Comparison of ENCODE assay signal across 8 mouse cellular contexts in the genomic region with DNA sequence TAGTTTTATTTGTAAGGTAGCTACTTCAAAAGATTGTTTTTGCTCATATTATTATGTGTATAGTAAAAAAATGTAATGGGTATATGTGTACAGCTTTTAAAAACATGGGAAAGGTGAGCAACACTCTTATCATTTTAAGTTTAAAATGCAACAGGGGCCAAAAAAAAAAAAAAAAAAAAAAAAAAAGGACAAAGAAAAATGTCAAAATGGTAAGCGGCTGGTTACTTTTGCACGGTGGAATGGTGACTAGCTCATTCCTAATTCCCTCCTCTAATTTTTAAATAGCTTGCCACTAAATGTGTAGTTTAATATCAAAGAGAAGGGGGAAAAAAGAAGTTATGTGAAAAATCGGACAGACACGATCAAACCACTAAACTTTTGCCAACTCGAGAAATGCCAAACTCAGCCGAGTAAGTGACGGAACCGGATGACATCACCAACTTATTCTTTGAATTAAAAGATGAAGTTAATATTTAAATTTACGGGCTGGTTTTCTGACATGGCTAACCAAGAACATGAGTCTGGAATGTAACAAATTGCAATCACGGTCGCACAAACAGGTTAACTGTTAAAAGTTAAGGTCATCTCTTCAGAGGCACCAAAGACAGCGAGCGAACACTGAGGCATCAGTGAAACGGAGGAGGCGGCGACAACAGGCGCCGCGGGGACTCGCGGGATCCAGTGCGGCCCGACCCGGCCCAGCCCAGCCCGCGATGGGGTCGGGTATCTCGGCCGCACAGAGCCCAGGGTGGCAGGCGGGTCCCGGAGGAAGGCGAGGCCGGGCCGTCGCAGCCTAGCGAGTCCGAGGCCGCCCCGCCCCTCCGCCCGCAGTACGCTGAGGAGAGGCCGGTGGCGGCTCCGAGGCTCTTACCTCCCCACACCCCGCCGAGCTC. TPM values are rescaled to one million over a fixed set of nuclear protein-coding genes. Genes with fewer than 3 reads are reported as not detected.
A peak's percentile ranks its signal among the peaks of the same experiment; 100 is the strongest.
DNase-seq lines count a peak whose midpoint lies in the region; ATAC-seq and TF ChIP-seq lines count a peak whose summit lies in the region.

No protein-coding gene starts in this region.

- peak overlapping the region; percentile 83 for H3K4me2 ChIP-seq in heart, embryonic 13.5 days
- H3K4me2 ChIP-seq in lung, postnatal 0 days (replicated peaks; ENCODE audit: low read depth, low read length), result peak overlapping the region; percentile 73

- H3K79me2 ChIP-seq in MEL (ENCODE audit: control insufficient read depth, insufficient read depth, low read length, poor library complexity), result no peaks in the 10 kb centered on the region; the same call in 1 of the 2 replicates

- no peak for TF ChIP-seq EP300 in MEL (IDR thresholded peaks at IDR 0.05; ENCODE audit: low read depth in 1 of 2, low read length in 2 of 2)
- TF ChIP-seq EP300 in lung, postnatal 0 days (IDR thresholded peaks at IDR 0.05), result no peak

- H3K9ac ChIP-seq in heart, embryonic 13.5 days, result peak overlapping the region; percentile 93
- peak overlapping the region; percentile 72 for H3K9ac ChIP-seq in MEL (ENCODE audit: control insufficient read depth, low read depth, low read length, poor library complexity, severe bottlenecking)
- peak overlapping the region; percentile 76 for H3K9ac ChIP-seq in lung, postnatal 0 days (replicated peaks; ENCODE audit: low read depth)

- WGBS in heart, embryonic 13.5 days, result 4% methylated on average over 39 of the region's 47 CpGs
- WGBS in lung, postnatal 0 days, result 1% methylated on average over 35 of the region's 47 CpGs

- intact Hi-C loops in heart, postnatal 36 days (cut with DNase I), result loop anchor here (2.0 to 5.0 kb wide), 2 partner anchors 77 to 663 kb away; partner anchors contain the start of gene Tent2
- intact Hi-C loops in left cerebral cortex, postnatal 36 days (cut with DNase I), result no loop called here

- no peak for ATAC-seq in heart, embryonic 13.5 days (ENCODE audit: extremely low read depth, insufficient number of reproducible peaks, low FRiP score, low TSS enrichment)
- ATAC-seq in lung, postnatal 0 days, result peak; percentile 92
- ATAC-seq in monocyte, adult 5-6 weeks (replicated peaks; ENCODE audit: insufficient number of reproducible peaks, low FRiP score, low TSS enrichment, poor library complexity, severe bottlenecking), result no peak

- H3K27ac ChIP-seq in heart, embryonic 13.5 days (replicated peaks), result peak overlapping the region; percentile 99
- H3K27ac ChIP-seq in MEL (ENCODE audit: control insufficient read depth, low read depth, low read length), result peak overlapping the region; percentile 45; the same call in 1 of the 2 replicates
- peak overlapping the region; percentile 94 for H3K27ac ChIP-seq in lung, postnatal 0 days (ENCODE audit: low read length)

- peak overlapping the region; percentile 83 for H3K4me3 ChIP-seq in heart, embryonic 13.5 days
- H3K4me3 ChIP-seq in MEL (ENCODE audit: control insufficient read depth in 1 of 2, insufficient read depth in 1 of 2, low read depth in 2 of 2, low read length in 2 of 2), result peak overlapping the region; percentile 82 to 90
- H3K4me3 ChIP-seq in lung, postnatal 0 days (ENCODE audit: low read depth, low read length), result peak overlapping the region; percentile 71

- no peak for TF ChIP-seq POLR2A in MEL (IDR thresholded peaks at IDR 0.05; ENCODE audit: control insufficient read depth in 1 of 2, insufficient read depth in 1 of 2, low read depth in 1 of 2, low read length in 2 of 2, poor library complexity in 1 of 2)

- no peaks in the 10 kb centered on the region for H3K27me3 ChIP-seq in heart, embryonic 13.5 days (replicated peaks)
- H3K27me3 ChIP-seq in MEL (ENCODE audit: control insufficient read depth in 1 of 2, insufficient read depth in 2 of 2, low read length in 2 of 2), result no peaks in the 10 kb centered on the region; a peak in 1 of 4 replicates
- no peaks in the 10 kb centered on the region for H3K27me3 ChIP-seq in lung, postnatal 0 days (replicated peaks; ENCODE audit: insufficient read depth, low read length)

- no peak for TF ChIP-seq RAD21 in MEL (IDR thresholded peaks at IDR 0.05; ENCODE audit: low read depth, low read length)

- H3K9me3 ChIP-seq in heart, embryonic 13.5 days, result no peaks in the 10 kb centered on the region
- no peaks in the 10 kb centered on the region for H3K9me3 ChIP-seq in MEL (replicated peaks; ENCODE audit: insufficient read depth, low read length)
- no peaks in the 10 kb centered on the region for H3K9me3 ChIP-seq in lung, postnatal 0 days (ENCODE audit: low read length)

- DNase-seq in heart, postnatal 36 days, result no peak
- peak; percentile 66 for DNase-seq in MEL (ENCODE audit: low read depth, low spot score)
- peak; percentile 25 for DNase-seq in forelimb bud, embryonic 11.5 days (ENCODE audit: low read depth, low spot score)
- peak; percentile 62 for DNase-seq in lung, postnatal 0 days (ENCODE audit: low spot score)
- DNase-seq in left cerebral cortex, postnatal 36 days (ENCODE audit: low spot score in 2 of 2), result no peak
- DNase-seq in urinary bladder, postnatal 4 days (ENCODE audit: low spot score in 2 of 2), result no peak

- TF ChIP-seq CTCF in MEL (IDR thresholded peaks at IDR 0.05 in 2 of 3, conservative IDR thresholded peaks at IDR 0.05 in 1 of 3; ENCODE audit: control insufficient read depth in 1 of 3, insufficient read depth in 1 of 3, low read depth in 2 of 3, low read length in 3 of 3, poor library complexity in 1 of 3, severe bottlenecking in 1 of 3), result no peak
- no peak for TF ChIP-seq CTCF in lung, postnatal 0 days (IDR thresholded peaks at IDR 0.05)

- H3K36me3 ChIP-seq in heart, embryonic 13.5 days, result 0 out of 2 replicates have a peak, but pooled peaks cover 3% of the 10 kb centered on the region
- no peaks in the 10 kb centered on the region; a peak in 2 of 4 replicates for H3K36me3 ChIP-seq in MEL (ENCODE audit: control insufficient read depth in 1 of 2, insufficient read depth in 2 of 2, low read length in 2 of 2)
- no peaks in the 10 kb centered on the region for H3K36me3 ChIP-seq in lung, postnatal 0 days (ENCODE audit: insufficient read depth, low read length)

- H3K4me1 ChIP-seq in heart, embryonic 13.5 days, result peaks cover 13% of the 10 kb centered on the region
- H3K4me1 ChIP-seq in MEL (ENCODE audit: control insufficient read depth in 1 of 2, insufficient read depth in 2 of 2, low read length in 2 of 2), result peaks cover 0 to 2% of the 10 kb centered on the region in 2 experiments; a peak in 1 of 4 replicates
- no peaks in the 10 kb centered on the region for H3K4me1 ChIP-seq in lung, postnatal 0 days (ENCODE audit: insufficient read depth, low read depth, low read length)

TF ChIP-seq in MEL, 35 proteins besides CTCF, POLR2A, EP300 and RAD21 (continues in another document):
- TF ChIP-seq UBTF (IDR thresholded peaks at IDR 0.05; ENCODE audit: borderline replicate concordance, insufficient read depth, low read depth, low read length) (peak; percentile 64; the same call in 1 of the 2 replicates), MXI1 (IDR thresholded peaks at IDR 0.05; ENCODE audit: low read depth, low read length) (peak; percentile 37; the same call in 1 of the 2 replicates), BHLHE40 (IDR thresholded peaks at IDR 0.05; ENCODE audit: borderline replicate concordance, low read depth, low read length) (no peak), JUND (IDR thresholded peaks at IDR 0.05; ENCODE audit: low read depth, low read length) (no peak), NRF1 (IDR thresholded peaks at IDR 0.05; ENCODE audit: insufficient read depth, low read depth, low read length, poor library complexity, severe bottlenecking) (no peak), ETS1 (IDR thresholded peaks at IDR 0.05; ENCODE audit: low read depth, low read length) (no peak), RCOR1 (IDR thresholded peaks at IDR 0.05; ENCODE audit: low read depth, low read length) (no peak), MYC (IDR thresholded peaks at IDR 0.05; ENCODE audit: low read depth, low read length) (no peak), KAT2A (conservative IDR thresholded peaks at IDR 0.05; ENCODE audit: low read depth, low read length) (no peak), E2F4 (IDR thresholded peaks at IDR 0.05; ENCODE audit: borderline replicate concordance, low read depth, low read length) (no peak), ZNF384 (IDR thresholded peaks at IDR 0.05; ENCODE audit: low read depth, low read length) (peak; percentile 86), TBP (IDR thresholded peaks at IDR 0.05; ENCODE audit: low read depth, low read length) (no peak), NELFE (IDR thresholded peaks at IDR 0.05; ENCODE audit: low read depth, low read length) (no peak), TAL1 (IDR thresholded peaks at IDR 0.05; ENCODE audit: low read length) (no peak), POLR2AphosphoS5 (IDR thresholded peaks at IDR 0.05; ENCODE audit: borderline replicate concordance, low read depth, low read length) (no peak)

RNA-seq across cellular contexts. Expression of gene Zfyve16, which starts 0.6 kb away (rescaled TPM):
- polyA plus RNA-seq in heart, embryonic 13.5 days (2015; fragmentation: Nextera tagmentation; extraction: Ambion mirVana), result 6.5 and 7.1 TPM in 2 replicates
- 10 to 100 TPM; 11.4 to 12.4 TPM for total RNA-seq in heart, postnatal 36 days (2021)
- total RNA-seq in MEL (2012; rRNA removed), result 4.1 and 5.3 TPM in 2 replicates
- polyA plus RNA-seq in MEL (2012; ENCODE audit: insufficient read depth in 1 of 2, insufficient read length in 2 of 2, low read depth in 1 of 2, low replicate concordance in 2 of 2, missing spikeins in 1 of 2), result 1 to 10 TPM in 1 of 2 experiments, not detected in 1; 4.5 TPM
- polyA plus RNA-seq in lung, postnatal 0 days (2015; fragmentation: Nextera tagmentation; extraction: Ambion mirVana), result 6.8 and 8.4 TPM in 2 replicates
- total RNA-seq in left cerebral cortex, postnatal 36 days (2021), result 10 to 100 TPM; 14.6 to 18.8 TPM
- 15.9 to 28.8 TPM (median 18.5 TPM) in 3 replicates for total RNA-seq in monocyte, adult 5-6 weeks (2017)

RNA-seq across cellular contexts. Expression of gene Spz1, which starts 45.9 kb away (rescaled TPM):
- polyA plus RNA-seq in heart, embryonic 13.5 days (2015; fragmentation: Nextera tagmentation; extraction: Ambion mirVana), result not detected in 2 replicates
- total RNA-seq in heart, postnatal 36 days (2021), result not detected
- total RNA-seq in MEL (2012; rRNA removed), result not detected in 2 replicates
- not detected for polyA plus RNA-seq in MEL (2012; ENCODE audit: insufficient read depth in 1 of 2, insufficient read length in 2 of 2, low read depth in 1 of 2, low replicate concordance in 2 of 2, missing spikeins in 1 of 2)
- polyA plus RNA-seq in lung, postnatal 0 days (2015; fragmentation: Nextera tagmentation; extraction: Ambion mirVana), result not detected in 2 replicates
- total RNA-seq in left cerebral cortex, postnatal 36 days (2021), result not detected
- 0.48 TPM in 1 of 3 replicates, not detected in the others for total RNA-seq in monocyte, adult 5-6 weeks (2017)

RNA-seq across cellular contexts. Expression of gene Fam151b, which starts 46.3 kb away (rescaled TPM):
- 0.12 TPM in 1 of 2 replicates, not detected in the other for polyA plus RNA-seq in heart, embryonic 13.5 days (2015; fragmentation: Nextera tagmentation; extraction: Ambion mirVana)
- total RNA-seq in heart, postnatal 36 days (2021), result 1 to 10 TPM; 1.8 to 2.5 TPM
- total RNA-seq in MEL (2012; rRNA removed), result 0.12 and 0.13 TPM in 2 replicates
- polyA plus RNA-seq in MEL (2012; ENCODE audit: insufficient read depth in 1 of 2, insufficient read length in 2 of 2, low read depth in 1 of 2, low replicate concordance in 2 of 2, missing spikeins in 1 of 2), result 1 to 10 TPM in 1 of 2 experiments, not detected in 1; 1.4 TPM
- 0.30 and 0.39 TPM in 2 replicates for polyA plus RNA-seq in lung, postnatal 0 days (2015; fragmentation: Nextera tagmentation; extraction: Ambion mirVana)
- 10 to 100 TPM; 12.0 to 12.2 TPM for total RNA-seq in left cerebral cortex, postnatal 36 days (2021)
- 9.9 to 14.8 TPM (median 14.0 TPM) in 3 replicates for total RNA-seq in monocyte, adult 5-6 weeks (2017)

Comparison
In these comparisons a context has a peak if more than half of its experiments do, and no peak if none do; other contexts are left out.
1. H3K27ac ChIP-seq: peak in every context shown above with its lines; median percentile 99 in heart, embryonic 13.5 days; 94 in lung, postnatal 0 days; 45 in MEL.
2. DNase-seq: peak in MEL (single experiment), forelimb bud, embryonic 11.5 days (single experiment) and lung, postnatal 0 days (single experiment); none in heart, postnatal 36 days (0 of 2), left cerebral cortex, postnatal 36 days (0 of 2) and urinary bladder, postnatal 4 days (0 of 2).
3. Peak in every context shown above with its lines, with median percentiles within 50 percentile points of each other: H3K4me3 ChIP-seq and H3K9ac ChIP-seq.